Mouse (Mus musculus) hindbrain, embryonic 12.5 days (tissue): ENCODE measurements around the gene Tubgcp2. TPM values are rescaled to one million over a fixed set of nuclear protein-coding genes. Genes with fewer than 3 reads are reported as not detected.

Experiments
- ATAC-seq: fragments of 200-750 bp; cut with Nextera tagmentation; 2 replicates; pipeline ENCODE4 v1.8.0; 2017; ENCODE audit warnings: moderate TSS enrichment; ENCODE audit not compliant: low FRiP score
- H3K27ac ChIP-seq: fragments of 300-500 bp; sonication (generic); 2 replicates; pipeline ENCODE4 v1.5.1; 2016; ENCODE audit warnings: mild to moderate bottlenecking
- H3K27me3 ChIP-seq: fragments of 300-500 bp; sonication (generic); 2 replicates; pipeline ENCODE4 v1.6.1; 2016; ENCODE audit warnings: mild to moderate bottlenecking
- H3K36me3 ChIP-seq: fragments of 300-500 bp; sonication (generic); 2 replicates; pipeline ENCODE4 v1.6.1; 2016; ENCODE audit warnings: mild to moderate bottlenecking
- H3K4me1 ChIP-seq: fragments of 300-500 bp; sonication (generic); 2 replicates; pipeline ENCODE4 v1.6.1; 2016
- H3K4me2 ChIP-seq: fragments of 300-500 bp; sonication (generic); replicated peaks from 2 replicates; pipeline ENCODE4 v1.6.1; 2016; ENCODE audit warnings: mild to moderate bottlenecking
- H3K4me3 ChIP-seq: fragments of 300-500 bp; sonication (generic); 2 replicates; pipeline ENCODE4 v1.5.1; 2016; ENCODE audit warnings: mild to moderate bottlenecking
- H3K9ac ChIP-seq: fragments of 300-500 bp; sonication (generic); 2 replicates; pipeline ENCODE4 v1.6.1; 2016; ENCODE audit warnings: mild to moderate bottlenecking, moderate library complexity
- H3K9me3 ChIP-seq: fragments of 300-500 bp; sonication (generic); replicated peaks from 2 replicates; pipeline ENCODE4 v1.6.1; 2016; ENCODE audit warnings: mild to moderate bottlenecking
- WGBS: fragments of 180-500 bp; shearing (Covaris S2); methylation state at CpG from one replicate; pipeline ENCODE4 v1.1.7; 2016; 5-methylcytosine and 5-hydroxymethylcytosine counted together
- polyA plus RNA-seq: library from polyadenylated mRNA; unstranded; fragments of >200 nt; fragmentation: Nextera tagmentation; extraction: Ambion mirVana; gene quantifications from 2 replicates; pipeline ENCODE4 v1.2.1, GENCODE M21; 2016

Gene Tubgcp2
- polyA plus RNA-seq, 1 experiment from 2014 or later, result 65.8 TPM

DNA sequence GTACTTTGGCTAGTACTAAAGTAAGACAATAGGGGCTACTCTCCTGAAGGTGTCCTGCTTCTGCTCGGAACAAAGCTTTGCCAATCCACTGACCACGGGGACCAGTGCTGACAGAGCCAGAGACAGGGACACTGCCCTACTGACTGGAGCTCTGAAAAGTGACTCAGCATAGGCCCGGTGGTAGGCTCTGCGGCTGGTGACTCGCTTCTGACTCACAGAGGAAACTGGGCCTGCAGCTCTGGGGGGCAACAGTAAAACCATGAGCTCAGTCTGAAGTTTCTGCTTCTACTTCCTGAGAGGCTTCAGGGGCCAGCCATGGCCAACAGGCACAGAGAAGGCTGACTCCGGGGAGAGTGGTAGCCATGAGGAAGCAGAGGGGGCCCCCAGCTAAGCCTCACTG is 65.0 kb downstream of the Tubgcp2 start:
- H3K9me3 ChIP-seq, result no peaks in the 10 kb centered on the region
- no peak overlapping the region for H3K4me3 ChIP-seq
- H3K9ac ChIP-seq, result no peak overlapping the region
- no peak for ATAC-seq
- no peak overlapping the region for H3K4me2 ChIP-seq
- WGBS, result 66% methylated on average over 6 of the region's 6 CpGs
- no peaks in the 10 kb centered on the region; the same call in 1 of the 2 replicates for H3K27me3 ChIP-seq
- H3K36me3 ChIP-seq, result no peaks in the 10 kb centered on the region
- H3K27ac ChIP-seq, result no peak overlapping the region
- H3K4me1 ChIP-seq, result no peaks in the 10 kb centered on the region

DNA sequence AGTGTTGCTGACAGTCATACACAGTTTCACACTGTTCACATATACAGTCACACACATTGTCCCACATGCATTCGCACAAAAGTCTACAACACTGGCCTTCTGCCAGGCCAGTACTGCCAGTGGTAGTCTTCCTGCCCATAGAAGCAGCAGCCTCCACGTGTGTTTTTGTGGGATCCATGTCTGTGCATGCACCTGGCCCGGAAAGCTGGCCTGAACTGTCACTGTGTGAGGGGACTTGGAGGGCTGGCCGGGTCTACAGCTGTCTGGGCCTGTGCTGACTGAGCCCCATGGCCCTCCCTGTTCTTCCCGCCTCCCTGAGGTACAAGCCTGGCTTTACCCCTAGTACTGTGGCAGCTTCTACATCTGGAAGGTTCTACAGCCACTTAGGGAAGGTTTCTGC is 65.5 kb downstream of the Tubgcp2 start:
- no peaks in the 10 kb centered on the region for H3K27me3 ChIP-seq

DNA sequence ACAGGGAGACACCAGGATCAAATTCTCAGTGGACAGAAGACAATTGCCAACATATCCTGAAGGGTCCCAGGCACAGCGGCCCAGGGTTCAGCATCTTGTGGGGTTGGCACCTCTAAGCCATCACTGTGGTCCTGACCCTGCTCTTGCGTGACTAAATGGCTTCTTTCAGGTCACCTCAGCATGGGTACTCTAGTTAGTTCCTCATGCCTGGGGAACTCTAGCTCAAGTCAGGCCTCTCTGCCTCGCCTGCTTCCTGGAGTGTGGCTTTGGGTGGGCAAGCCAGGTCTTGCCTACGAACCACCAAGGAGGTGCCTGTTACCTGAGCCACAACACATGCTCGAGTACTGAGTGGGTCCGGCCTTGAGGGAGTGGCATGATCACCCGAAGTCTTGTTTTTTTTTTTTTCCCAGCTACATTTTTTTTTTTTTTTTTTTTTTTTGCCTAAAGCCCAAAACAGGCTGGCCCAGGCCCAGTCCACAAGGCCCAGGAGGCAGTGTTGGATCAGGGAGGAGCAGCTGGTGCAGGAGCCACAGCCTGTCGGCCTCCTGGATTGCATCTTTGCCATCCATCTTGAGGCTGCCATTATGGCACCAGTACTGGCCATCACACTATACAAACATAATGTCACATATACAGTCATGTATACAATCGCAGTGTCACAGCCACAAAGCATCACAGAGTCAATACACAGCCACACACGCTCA is 66.1 kb downstream of the Tubgcp2 start:
- Histone ChIP-seq H3K9me3 (no peaks in the 10 kb centered on the region), H3K9ac (no peak overlapping the region), H3K36me3 (no peaks in the 10 kb centered on the region), H3K4me3 (no peak overlapping the region), H3K4me2 (no peak overlapping the region), H3K4me1 (no peaks in the 10 kb centered on the region), H3K27me3 (no peaks in the 10 kb centered on the region), H3K27ac (no peak overlapping the region)
- 83% methylated on average over 10 of the region's 10 CpGs for WGBS
- ATAC-seq, result no peak

More for the DNA sequence above, 65.5 kb downstream of the Tubgcp2 start:
- Histone ChIP-seq H3K9me3 (no peaks in the 10 kb centered on the region), H3K36me3 (no peaks in the 10 kb centered on the region), H3K4me1 (no peaks in the 10 kb centered on the region), H3K9ac (no peak overlapping the region), H3K4me3 (no peak overlapping the region), H3K4me2 (no peak overlapping the region), H3K27ac (no peak overlapping the region)
- 78% methylated on average over 5 of the region's 5 CpGs for WGBS
- ATAC-seq, result no peak

DNA sequence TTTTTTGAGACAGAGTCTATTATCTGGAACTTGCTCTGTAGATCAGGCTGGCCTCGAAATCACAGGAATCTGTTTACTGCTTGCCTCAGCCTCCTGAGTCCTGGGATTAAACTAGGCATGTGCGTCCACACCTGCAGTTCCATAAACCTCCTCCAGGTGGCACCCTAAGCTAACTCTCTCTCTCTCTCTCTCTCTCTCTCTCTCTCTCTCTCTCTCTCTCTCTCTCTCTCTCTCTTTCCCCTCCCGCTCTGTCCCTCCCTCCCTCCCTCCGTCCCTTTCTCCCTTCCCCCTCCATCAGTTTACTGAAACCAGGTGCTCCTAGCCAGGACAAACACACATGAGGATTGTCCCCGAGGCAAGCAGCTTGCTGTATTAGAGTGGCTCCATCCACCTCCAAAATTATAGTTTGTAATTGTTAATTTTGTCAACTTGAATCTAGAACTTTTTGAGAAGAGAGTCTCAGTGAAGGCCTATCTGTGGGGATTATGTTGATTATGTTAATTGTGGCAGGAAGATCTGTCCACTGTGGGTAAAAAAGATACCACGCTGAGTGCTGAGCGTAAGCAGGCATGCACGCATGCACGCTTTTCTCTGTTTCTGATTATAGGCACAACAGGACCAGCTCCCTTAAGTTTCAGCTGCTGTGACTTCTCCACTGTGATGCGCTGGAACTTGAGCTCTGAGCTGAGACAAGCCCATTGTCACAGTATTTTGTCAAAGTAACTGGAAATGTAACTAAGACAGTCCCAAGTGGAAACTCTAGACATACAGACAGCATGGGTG is 66.9 kb downstream of the Tubgcp2 start:
- Histone ChIP-seq H3K27ac (no peak overlapping the region), H3K4me1 (no peaks in the 10 kb centered on the region), H3K4me2 (no peak overlapping the region), H3K9me3 (no peaks in the 10 kb centered on the region), H3K4me3 (no peak overlapping the region), H3K9ac (no peak overlapping the region), H3K27me3 (no peaks in the 10 kb centered on the region), H3K36me3 (no peaks in the 10 kb centered on the region)
- 36% methylated on average over 9 of the region's 10 CpGs for WGBS
- no peak for ATAC-seq

DNA sequence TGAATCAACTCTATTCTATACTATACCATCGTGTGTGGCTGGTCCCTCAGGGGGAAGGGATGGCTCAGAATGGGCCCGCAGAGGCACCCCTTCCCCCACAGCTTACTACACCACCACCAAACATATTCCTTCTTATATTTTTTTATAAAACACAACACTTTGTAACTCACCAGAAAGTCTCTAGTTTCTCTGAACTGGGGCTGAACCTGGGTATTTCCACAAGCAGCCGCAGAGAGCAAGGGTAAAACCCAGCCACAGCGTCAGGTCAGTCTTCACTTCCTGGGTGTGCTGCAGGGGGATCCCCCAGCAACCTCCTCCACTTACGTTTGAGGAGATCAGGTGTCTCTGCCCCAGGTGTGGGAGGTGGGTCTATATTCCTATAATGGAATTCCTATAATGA is 68.0 kb downstream of the Tubgcp2 start:
- no peak overlapping the region for H3K9ac ChIP-seq
- H3K9me3 ChIP-seq, result no peaks in the 10 kb centered on the region
- no peaks in the 10 kb centered on the region for H3K4me1 ChIP-seq
- H3K36me3 ChIP-seq, result no peaks in the 10 kb centered on the region
- H3K27me3 ChIP-seq, result no peaks in the 10 kb centered on the region
- WGBS, result 46% methylated on average over 5 of the region's 5 CpGs
- H3K27ac ChIP-seq, result no peak overlapping the region
- no peak overlapping the region for H3K4me2 ChIP-seq
- H3K4me3 ChIP-seq, result no peak overlapping the region
- ATAC-seq, result no peak

DNA sequence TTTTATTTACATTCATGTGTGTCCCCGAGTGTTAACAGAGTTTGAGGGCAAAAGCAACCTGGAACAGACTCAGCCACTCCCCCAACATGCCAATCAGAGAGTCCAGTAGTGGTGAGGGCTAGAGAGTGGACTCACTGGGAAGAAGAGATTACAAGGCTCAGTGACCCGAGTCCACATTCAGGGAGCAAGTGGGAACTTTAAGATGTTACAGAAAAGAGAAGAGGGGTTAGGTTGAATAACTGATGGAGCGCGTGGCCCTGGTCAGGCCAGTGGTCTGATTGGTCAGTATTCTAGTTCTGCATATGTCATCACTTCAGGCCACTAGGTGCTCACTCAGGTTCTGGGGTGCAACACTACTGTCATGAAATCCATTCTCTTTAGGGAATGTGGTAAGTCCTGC is 69.3 kb downstream of the Tubgcp2 start:
- H3K9me3 ChIP-seq, result no peaks in the 10 kb centered on the region
- H3K4me3 ChIP-seq, result no peak overlapping the region
- no peaks in the 10 kb centered on the region for H3K36me3 ChIP-seq
- no peak overlapping the region for H3K4me2 ChIP-seq
- no peak for ATAC-seq
- H3K9ac ChIP-seq, result no peak overlapping the region
- no peaks in the 10 kb centered on the region for H3K27me3 ChIP-seq
- 14% methylated on average over 4 of the region's 4 CpGs for WGBS
- no peaks in the 10 kb centered on the region for H3K4me1 ChIP-seq
- no peak overlapping the region for H3K27ac ChIP-seq

DNA sequence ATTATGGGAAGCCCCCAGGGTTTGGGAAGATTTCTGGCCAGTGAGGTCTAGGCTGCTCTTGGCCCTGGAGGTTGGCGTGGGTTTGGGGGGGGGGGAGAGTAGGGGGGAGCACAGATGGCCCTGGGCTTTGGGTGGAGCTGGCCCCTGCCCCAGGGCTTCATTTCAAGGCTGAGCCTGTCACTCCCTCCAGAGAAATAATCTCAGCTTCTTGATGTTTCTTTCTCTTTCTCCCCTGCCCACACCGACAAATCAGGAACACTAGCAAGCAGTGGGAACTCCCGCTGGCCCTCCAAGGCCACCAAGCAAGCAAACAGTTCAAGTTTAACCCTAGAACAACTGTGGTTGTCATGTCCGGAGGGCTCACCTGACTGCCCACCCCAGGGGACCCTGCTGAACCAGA is 72.7 kb downstream of the Tubgcp2 start:
- Histone ChIP-seq H3K36me3 (no peaks in the 10 kb centered on the region), H3K9ac (no peak overlapping the region), H3K4me3 (no peak overlapping the region), H3K4me2 (no peak overlapping the region), H3K4me1 (no peaks in the 10 kb centered on the region), H3K9me3 (no peaks in the 10 kb centered on the region), H3K27me3 (no peaks in the 10 kb centered on the region), H3K27ac (no peak overlapping the region)
- 70% methylated on average over 4 of the region's 4 CpGs for WGBS
- no peak for ATAC-seq

DNA sequence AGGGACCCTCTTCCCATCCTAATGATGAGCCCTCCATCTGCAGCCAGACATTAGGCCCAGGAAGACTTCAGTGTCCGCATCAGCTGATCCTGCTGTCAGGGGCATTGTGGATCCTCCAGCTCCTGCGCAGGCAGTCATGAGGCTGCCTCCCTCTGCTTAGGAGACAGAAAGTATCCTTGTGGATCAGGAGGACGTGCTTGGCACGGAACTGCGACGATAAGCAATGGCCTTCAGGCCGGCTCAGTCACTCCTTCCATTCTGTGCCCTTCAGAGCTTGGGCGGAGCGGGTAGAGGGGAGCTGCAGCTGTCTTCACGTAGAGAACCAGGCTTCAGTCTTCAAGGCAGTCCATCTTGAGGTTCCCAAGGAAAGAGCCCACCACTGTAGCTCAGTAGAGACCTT is 75.3 kb downstream of the Tubgcp2 start:
- Histone ChIP-seq H3K36me3 (no peaks in the 10 kb centered on the region), H3K4me3 (no peak overlapping the region), H3K9me3 (no peaks in the 10 kb centered on the region), H3K4me1 (0 out of 2 replicates have a peak, but pooled peaks cover 3% of the 10 kb centered on the region), H3K9ac (no peak overlapping the region), H3K27me3 (peaks cover 11% of the 10 kb centered on the region), H3K27ac (no peak overlapping the region), H3K4me2 (no peak overlapping the region)
- no peak for ATAC-seq
- WGBS, result 86% methylated on average over 10 of the region's 10 CpGs

DNA sequence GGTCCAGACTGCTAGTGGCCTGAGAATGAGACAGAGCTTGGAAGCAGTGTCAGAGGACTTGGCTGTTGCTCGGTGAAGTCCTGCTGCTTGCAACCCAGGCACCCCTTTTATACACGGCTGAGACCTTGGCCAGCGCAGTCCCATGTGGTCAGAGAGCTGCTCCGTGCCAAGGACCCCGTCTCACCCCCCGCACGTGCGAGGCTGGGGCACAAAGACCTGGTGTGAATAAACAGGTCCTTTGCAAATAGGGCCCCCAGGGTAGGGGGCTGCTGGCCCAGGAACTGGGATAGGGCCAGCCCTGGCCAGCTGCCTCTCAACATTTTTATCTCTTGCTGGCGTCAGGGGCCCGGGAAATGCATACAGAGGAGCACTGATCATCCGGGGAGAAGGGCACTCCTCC is 78.5 kb downstream of the Tubgcp2 start:
- WGBS, result 34% methylated on average over 11 of the region's 11 CpGs
- peaks cover 26% of the 10 kb centered on the region for H3K27me3 ChIP-seq
- H3K4me3 ChIP-seq, result no peak overlapping the region
- ATAC-seq, result no peak
- H3K27ac ChIP-seq, result no peak overlapping the region
- no peak overlapping the region for H3K4me2 ChIP-seq
- H3K4me1 ChIP-seq, result 0 out of 2 replicates have a peak, but pooled peaks cover 3% of the 10 kb centered on the region
- no peaks in the 10 kb centered on the region for H3K9me3 ChIP-seq
- no peak overlapping the region for H3K9ac ChIP-seq
- no peaks in the 10 kb centered on the region for H3K36me3 ChIP-seq

DNA sequence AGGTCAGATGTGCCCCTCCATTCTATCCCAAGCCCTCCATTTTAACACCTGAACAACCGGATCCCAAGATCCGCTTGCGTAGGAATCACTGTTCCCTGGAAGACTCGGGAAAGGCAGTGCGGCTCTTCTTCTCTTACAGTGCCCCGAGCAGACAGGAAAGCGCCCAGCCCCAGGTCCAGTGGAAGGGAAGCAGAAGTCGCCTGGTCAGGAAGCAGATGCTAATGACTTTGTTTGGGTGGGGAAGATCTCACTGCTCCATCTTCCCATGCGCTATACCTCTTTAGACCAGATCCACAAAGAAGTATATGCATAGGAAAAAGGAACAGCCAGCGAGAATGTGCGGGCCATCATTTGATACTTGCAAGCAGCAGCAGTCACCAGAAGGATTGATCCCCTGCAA is 79.0 kb downstream of the Tubgcp2 start:
- Histone ChIP-seq H3K4me2 (no peak overlapping the region), H3K9ac (no peak overlapping the region), H3K27ac (no peak overlapping the region), H3K4me3 (no peak overlapping the region), H3K36me3 (no peaks in the 10 kb centered on the region), H3K4me1 (0 out of 2 replicates have a peak, but pooled peaks cover 3% of the 10 kb centered on the region), H3K27me3 (peaks cover 26% of the 10 kb centered on the region), H3K9me3 (no peaks in the 10 kb centered on the region)
- 60% methylated on average over 11 of the region's 11 CpGs for WGBS
- no peak for ATAC-seq

DNA sequence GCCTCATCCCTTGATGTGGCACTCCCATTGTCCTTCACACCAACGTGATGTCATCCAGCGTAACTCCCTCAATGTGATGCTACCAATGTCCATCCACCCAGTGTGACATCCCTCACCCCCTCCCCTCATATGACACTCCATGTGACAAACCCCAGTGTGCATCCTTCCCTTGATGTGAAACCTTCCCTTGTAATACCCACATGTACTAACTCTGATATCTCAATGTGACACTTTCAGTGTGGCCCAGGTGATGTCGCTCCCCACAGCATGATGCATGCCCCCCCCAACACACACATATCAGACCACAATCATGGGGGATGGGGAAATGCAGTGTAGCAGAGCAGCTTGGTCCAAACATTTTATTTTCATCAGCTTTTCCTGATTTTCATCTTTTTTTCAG is 79.8 kb downstream of the Tubgcp2 start:
- Histone ChIP-seq H3K27ac (no peak overlapping the region), H3K9ac (no peak overlapping the region), H3K4me2 (no peak overlapping the region), H3K4me3 (no peak overlapping the region), H3K27me3 (peaks cover 30% of the 10 kb centered on the region), H3K9me3 (no peaks in the 10 kb centered on the region), H3K4me1 (0 out of 2 replicates have a peak, but pooled peaks cover 3% of the 10 kb centered on the region), H3K36me3 (no peaks in the 10 kb centered on the region)
- 78% methylated on average over 3 of the region's 3 CpGs for WGBS
- no peak for ATAC-seq

DNA sequence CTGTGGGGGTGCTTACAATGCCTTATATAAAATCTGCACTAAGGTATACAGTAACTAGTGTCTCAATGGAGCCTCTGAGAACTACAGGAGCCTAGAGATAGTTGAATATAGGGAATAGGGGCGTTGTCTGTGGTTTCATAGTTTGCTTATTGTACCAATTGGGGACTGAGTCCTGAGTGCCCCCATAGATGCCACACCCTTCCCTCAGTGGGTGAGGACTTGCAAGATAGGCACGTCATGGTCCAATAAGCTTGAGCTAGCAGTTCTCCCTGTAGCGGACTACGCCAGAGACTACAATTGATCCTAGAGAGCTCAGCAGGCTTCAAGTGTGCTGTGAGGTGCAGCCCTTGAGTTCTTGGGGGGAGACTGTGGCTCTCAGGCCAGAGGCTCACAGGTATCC is 81.0 kb downstream of the Tubgcp2 start:
- Histone ChIP-seq H3K9ac (no peak overlapping the region), H3K36me3 (no peaks in the 10 kb centered on the region), H3K4me2 (no peak overlapping the region), H3K9me3 (no peaks in the 10 kb centered on the region), H3K4me3 (no peak overlapping the region), H3K4me1 (peaks cover 8% of the 10 kb centered on the region; the same call in 1 of the 2 replicates), H3K27ac (no peak overlapping the region), H3K27me3 (peaks cover 39% of the 10 kb centered on the region)
- 86% methylated on average over 4 of the region's 4 CpGs for WGBS
- ATAC-seq, result no peak
